Mouse (Mus musculus) E14TG2a.4 (cell line): ENCODE data around the gene Cxcl12.

Source experiments
- CTCF ChIP-seq: conservative IDR thresholded peaks from 2 replicates; pipeline ENCODE4 v1.5.1; 2014; ENCODE audit warnings: low read length
- NANOG ChIP-seq: IDR thresholded peaks from 2 replicates; pipeline ENCODE4 v1.6.1; 2014; ENCODE audit warnings: borderline replicate concordance, low read length, mixed read lengths
- POU5F1 ChIP-seq: IDR thresholded peaks from 2 replicates; pipeline ENCODE4 v1.6.1; 2014; ENCODE audit warnings: low read length, borderline replicate concordance

DNA sequence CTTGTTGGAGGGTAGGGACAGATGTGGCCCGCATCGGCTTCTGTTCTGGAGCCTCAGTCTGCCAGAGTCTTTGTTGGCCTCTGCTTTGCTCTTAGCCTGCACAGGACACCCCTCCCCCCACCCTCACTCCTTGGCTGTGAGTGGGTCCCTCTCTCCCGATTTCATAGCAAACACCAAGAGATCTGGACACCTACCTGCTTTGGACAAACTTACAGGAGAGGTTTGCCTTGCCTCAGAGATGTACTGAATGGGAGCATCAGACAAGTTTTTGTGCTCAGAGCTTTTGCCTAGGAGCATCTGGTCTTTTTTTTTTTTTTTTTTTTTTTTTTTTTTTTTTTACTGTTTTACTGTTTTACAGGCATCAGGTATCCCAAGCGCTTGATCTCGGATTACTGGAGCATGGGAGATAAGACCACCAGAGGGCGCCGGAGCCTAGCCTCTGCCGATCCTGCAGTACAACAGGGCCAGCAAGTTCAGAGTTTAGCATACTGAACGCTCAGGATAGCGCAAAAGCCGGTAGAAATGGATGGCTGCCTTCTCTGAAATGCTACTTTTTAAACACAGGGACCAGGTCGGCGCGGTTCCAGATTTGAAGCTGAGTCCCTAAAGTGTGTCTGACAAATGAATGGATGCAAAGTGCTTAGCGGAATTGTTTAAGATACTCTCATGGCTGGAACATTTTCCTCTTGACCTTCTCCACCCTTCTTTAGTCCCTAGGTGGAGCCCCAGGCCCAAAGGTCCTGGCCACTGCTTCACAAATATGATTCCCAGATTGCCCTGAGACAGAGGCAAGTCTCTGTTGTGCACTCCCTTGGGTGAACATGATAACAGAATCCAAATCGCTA, 1.5 kb upstream of the Cxcl12 start:
- TF ChIP-seq CTCF = peak; percentile 54
- no peak for TF ChIP-seq NANOG
- TF ChIP-seq POU5F1 = no peak
